Mouse (Mus musculus) testis, postnatal 14 days (tissue): ENCODE results near the gene Syde1.
"Not testable (repeated sequence)": the region's sequence is repeated elsewhere in the genome, so short reads cannot be mapped to it uniquely, and the experiment has no call there.

Experiments
- DNase-seq: peaks from one replicate; pipeline ENCODE4 v3.0.0; 2021; ENCODE audit warnings: low spot score

Syde1 gene

GRCm38 (mm10) chr10:78591406-78592328, at the start of gene Syde1:
Syde1 (minus strand) TSS chr10:78591964.
- DNase-seq: no peak

- no peak for DNase-seq
Measured at GRCm38 (mm10) chr10:78632311-78632710, 40.5 kb upstream of the Syde1 start.

DNA sequence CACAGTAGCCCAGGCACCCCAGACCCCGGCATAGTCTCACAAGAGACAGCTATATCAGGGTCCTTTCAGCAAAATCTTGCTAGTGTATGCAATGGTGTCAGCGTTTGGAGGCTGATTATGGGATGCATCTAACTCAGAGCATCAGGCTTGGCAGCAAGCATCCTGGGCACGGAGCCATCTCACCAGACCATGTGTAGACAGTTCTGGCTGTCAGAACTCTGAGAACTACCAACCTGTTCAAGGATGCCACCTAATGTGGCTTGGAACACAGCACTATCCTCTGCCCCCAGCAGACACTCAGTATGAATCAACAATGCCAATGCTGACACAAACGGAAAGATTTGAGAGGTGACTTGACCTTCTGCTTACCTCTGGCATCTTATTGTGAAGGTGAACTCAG, 38.4 kb upstream of the Syde1 start:
- no peak for DNase-seq

DNA sequence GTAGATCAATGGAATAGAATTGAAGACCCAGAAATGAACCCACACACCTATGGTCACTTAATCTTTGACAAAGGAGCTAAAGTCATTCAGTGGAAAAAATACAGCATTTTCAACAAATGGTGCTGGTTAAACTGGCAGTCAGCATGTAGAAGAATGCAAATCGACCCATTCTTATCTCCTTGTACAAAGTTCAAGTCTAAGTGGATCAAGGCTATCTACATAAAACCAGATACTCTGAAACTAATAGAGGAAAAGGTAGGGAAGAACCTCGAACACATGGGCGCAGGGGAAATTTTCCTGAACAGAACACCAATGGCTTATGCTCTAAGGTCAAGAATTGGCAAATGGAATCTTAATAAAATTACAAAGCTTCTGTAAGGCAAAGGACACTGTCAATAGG, 31.4 kb upstream of the Syde1 start:
- not testable (repeated sequence) for DNase-seq

DNA sequence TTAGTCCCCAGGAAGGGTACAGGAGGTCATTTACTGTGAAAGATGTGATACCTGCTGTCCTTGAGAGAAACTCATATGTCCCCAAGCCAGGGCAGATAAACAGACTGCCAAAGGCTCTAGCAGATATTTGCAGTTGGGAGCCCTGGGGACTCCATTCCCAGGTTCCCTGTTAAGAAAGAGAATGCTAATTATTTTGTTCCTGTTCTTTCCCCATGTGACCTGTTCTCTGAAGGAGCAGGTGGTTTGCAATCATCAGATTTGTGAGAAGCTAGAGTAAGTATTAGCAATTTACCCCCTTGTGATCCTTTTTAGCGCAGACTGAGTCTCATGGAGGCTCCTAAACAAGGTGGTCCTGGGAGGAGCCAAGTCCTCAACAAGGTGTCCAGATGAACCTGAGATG, 26.2 kb upstream of the Syde1 start, which contains the start of gene Olfr1357:
Gene Olfr1357 (minus strand): TSS at position 101 of the 400 bp plus-strand sequence.
- no peak for DNase-seq

DNA sequence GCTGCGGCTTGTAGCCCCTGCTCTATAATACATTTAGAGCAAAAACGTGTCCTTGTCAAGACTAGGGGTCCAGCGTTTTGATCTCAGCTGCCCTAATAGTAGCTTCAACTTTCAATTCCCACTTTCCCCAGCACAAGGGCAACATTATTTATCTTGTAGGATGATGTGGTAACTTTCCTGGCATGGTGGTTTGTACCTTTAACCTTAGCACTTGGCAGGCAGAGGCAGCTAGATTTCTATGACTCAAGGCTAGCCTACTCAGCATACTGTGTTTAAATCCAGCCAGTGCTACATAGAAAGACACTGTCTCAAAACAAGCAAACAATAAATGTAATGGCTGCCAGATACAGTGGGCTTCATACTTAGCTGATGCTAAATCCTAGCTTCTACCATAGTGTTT, 15.8 kb upstream of the Syde1 start:
- DNase-seq: no peak

DNA sequence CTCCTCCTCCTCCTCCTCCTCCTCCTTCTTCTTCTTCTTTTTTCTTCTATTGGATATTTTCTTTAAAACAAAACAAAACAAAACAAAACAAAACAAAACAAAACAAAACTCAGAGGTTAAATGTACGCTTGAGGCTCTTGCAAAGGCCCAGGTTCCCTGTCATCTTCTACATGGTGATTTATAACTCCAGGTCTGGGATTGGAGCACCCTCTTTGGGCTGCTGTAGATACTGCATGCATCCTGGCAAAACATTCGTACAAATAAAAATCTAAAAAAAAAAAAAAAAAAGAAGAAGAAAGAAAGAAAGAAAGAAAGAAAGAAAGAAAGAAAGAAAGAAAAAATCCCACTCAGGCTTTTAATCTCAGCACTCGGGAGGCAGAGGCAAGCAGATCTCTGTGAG, 13.3 kb upstream of the Syde1 start:
- no peak for DNase-seq

GRCm38 (mm10) chr10:78599865-78600264, 8.1 kb upstream of the Syde1 start:
- DNase-seq: no peak

- DNase-seq: no peak
Measured at GRCm38 (mm10) chr10:78594566-78594965, 2.8 kb upstream of the Syde1 start.

DNA sequence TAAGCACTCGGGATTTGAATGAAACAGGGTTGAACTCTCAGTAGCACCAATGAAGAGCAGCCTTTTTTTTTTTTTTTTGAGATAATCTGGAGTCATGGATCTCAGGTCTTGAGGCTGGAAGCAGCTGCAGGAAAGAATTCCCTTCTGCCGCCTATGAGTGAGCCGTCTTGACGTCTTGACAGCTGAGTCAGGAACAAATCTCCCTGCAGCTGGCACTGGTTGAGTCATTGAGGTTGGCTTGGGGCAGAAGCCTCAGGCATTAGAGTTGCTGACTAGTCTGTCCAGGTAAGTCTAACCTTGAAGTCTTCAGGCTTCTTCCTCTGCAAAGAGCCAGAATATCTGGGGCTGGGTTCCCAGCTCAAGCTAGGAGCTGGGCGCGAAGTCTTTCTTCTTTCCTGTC, 2.4 kb upstream of the Syde1 start:
- no peak for DNase-seq

- no peak for DNase-seq
Measured at GRCm38 (mm10) chr10:78593736-78594135, 2.0 kb upstream of the Syde1 start.

DNA sequence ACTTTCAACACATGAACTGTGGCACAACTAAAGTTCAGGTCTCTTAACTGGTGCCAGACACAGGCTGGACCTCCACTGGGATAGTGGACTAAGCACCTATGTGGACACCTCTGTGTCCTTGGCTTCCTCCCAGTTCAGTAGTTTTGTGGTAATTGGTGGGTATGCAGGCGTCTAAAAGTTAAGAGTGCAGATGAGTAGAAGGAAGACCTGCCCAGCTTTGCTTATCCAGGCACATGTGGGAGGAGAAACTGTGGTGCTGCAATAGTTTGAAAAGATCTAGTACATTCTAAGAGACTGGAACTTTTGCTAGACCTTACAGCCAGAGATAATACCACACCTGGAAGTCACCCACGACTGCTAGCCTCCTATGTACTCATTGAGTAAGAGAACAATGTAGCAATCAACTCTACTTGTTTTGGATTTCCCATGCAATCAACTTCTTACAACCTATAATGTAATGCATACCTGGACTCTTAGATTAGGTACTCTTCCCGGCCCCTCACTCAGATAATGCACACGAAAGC, 1.2 kb upstream of the Syde1 start:
- DNase-seq: no peak

DNA sequence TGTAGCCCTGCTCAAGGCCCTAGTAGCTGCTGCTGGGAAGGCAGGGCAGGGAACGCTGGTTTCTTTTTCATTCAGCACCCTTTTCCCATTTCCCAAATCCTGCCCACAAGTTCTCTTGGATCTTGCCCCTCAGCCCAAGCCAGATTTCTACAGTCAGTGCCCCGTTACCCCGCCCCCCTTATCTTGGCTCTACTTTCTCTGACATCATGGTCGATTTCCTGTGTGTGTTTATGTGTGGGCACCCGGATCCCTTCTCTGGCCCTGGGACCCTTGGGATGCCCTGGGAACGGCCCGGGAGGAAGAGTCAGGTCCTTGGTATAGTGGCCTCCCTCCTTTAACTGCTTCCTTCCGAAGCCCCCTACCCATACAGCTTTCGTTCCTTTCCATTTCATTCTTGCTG, 1.0 kb downstream of the Syde1 start:
- DNase-seq: no peak

- DNase-seq: no peak
Measured at GRCm38 (mm10) chr10:78589901-78590300, 1.9 kb downstream of the Syde1 start.

GRCm38 (mm10) chr10:78589291-78589690, 2.5 kb downstream of the Syde1 start:
- DNase-seq: no peak

DNA sequence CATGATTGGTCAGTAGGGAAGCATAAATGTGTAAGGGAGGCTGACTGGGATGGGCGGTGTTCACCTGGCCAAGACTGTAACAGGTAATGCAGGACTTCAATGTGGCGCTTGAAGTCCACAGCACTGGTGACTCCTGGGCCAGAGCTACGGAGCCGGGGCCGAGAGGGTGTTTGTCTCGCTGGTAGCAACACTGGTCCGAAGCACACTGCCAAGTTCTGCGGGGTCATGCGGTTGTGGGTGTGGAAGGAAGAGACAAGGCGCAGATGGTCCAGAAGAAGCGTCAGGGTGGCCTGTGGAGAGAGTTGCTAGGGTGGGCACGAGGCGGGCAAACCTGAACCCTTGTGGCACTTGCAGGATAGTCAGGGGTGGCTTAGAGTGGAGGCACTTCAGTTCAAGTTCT, 5.7 kb downstream of the Syde1 start:
- DNase-seq: no peak

DNA sequence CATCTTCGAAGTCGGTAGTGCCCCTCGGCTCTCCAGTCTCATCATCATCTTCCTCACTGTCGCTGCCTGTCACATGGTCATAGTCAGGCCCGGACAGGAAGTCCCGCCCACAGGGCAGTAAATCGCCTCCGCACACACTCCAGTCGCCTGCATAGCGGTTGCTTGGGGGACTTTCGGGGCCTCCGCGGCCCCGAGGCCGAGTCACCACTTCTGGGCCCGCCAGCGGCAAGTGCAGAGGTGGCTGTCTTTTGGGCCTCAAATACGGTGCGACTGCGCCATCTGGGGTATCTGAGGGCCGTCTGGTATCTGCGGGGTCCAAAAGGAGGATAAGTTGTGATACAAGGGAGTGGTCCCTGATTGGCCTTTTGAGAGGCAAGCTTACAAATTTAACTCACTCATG, 6.2 kb downstream of the Syde1 start:
- DNase-seq: no peak

GRCm38 (mm10) chr10:78584996-78585395, 6.8 kb downstream of the Syde1 start:
- no peak for DNase-seq

GRCm38 (mm10) chr10:78583939-78584338, 7.8 kb downstream of the Syde1 start:
- no peak for DNase-seq

DNA sequence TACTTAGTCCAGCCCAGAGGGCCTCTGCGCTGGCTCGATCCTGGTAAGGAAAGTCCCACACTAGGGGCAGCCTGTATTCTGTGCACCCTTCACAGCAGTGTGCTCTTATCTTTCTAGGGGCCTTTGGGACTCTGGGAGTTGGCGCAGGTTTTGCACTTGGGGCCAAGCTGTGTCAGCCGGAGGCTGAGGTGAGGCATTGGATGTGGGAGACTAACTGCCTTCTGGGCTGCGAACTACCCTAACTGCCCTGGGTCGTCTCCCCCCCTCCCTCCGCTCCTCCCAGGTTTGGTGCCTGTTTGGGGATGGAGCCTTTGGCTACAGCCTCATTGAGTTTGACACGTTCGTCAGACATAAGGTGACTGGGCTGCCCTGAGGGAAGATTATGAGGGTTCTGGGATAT, 8.4 kb downstream of the Syde1 start:
- no peak for DNase-seq

- DNase-seq: no peak
Measured at GRCm38 (mm10) chr10:78581121-78581520, 10.6 kb downstream of the Syde1 start.

DNA sequence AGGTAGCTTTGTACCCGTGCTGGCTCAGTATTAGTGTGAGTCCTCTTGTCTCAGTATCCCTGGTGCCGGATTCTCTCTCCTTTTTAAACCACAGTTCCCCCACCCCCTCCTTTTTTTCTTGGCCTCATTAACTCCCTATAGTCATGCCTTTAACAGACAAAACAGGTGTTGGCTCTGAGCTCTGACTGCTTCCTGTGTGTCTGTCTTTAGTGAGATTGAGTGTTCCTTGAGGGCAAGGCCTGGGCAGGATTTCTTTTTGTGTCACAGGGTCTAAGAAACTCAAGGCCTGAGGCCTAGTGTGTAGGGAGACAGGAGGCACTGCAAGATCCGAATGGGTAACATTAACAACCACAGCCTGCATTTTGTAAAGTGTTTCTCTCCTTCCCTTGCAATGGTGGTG, 13.6 kb downstream of the Syde1 start:
- no peak for DNase-seq

GRCm38 (mm10) chr10:78576435-78577184, 15.2 kb downstream of the Syde1 start:
- no peak for DNase-seq
